Mouse (Mus musculus) left cerebral cortex, adult 6 months (tissue): ENCODE results near the gene Alg1. TPM values are rescaled to one million over a fixed set of nuclear protein-coding genes. Genes with fewer than 3 reads are reported as not detected.

Experiments
- long read RNA-seq, 2 experiments: library from polyadenylated mRNA; unstranded; transcript quantifications; one replicate each; pipeline ENCODE4 v2.0.0; 2019 to 2020
- polyA plus RNA-seq: library from polyadenylated mRNA; unstranded; fragments of <200 nt; fragmentation: Nextera tagmentation; gene quantifications from 2 replicates; pipeline ENCODE4 v1.2.3, GENCODE M21; 2021

Alg1 gene
- 33.8 and 39.6 TPM in 2 replicates for polyA plus RNA-seq
- long read RNA-seq, experiment 1, transcript Alg1-202 (13 exons, 1,755 nt) = major isoform, 156 of 204 reads
- long read RNA-seq, experiment 1, partial matches to known transcripts = 9 of 204 reads
- long read RNA-seq, experiment 1, other reads (novel, unspliced or antisense) = 39 of 204 reads
- long read RNA-seq, experiment 2, transcript Alg1-202 (13 exons, 1,755 nt) = major isoform, 47 of 65 reads
- long read RNA-seq, experiment 2, partial matches to known transcripts = 13 of 65 reads
- long read RNA-seq, experiment 2, other reads (novel, unspliced or antisense) = 5 of 65 reads

DNA sequence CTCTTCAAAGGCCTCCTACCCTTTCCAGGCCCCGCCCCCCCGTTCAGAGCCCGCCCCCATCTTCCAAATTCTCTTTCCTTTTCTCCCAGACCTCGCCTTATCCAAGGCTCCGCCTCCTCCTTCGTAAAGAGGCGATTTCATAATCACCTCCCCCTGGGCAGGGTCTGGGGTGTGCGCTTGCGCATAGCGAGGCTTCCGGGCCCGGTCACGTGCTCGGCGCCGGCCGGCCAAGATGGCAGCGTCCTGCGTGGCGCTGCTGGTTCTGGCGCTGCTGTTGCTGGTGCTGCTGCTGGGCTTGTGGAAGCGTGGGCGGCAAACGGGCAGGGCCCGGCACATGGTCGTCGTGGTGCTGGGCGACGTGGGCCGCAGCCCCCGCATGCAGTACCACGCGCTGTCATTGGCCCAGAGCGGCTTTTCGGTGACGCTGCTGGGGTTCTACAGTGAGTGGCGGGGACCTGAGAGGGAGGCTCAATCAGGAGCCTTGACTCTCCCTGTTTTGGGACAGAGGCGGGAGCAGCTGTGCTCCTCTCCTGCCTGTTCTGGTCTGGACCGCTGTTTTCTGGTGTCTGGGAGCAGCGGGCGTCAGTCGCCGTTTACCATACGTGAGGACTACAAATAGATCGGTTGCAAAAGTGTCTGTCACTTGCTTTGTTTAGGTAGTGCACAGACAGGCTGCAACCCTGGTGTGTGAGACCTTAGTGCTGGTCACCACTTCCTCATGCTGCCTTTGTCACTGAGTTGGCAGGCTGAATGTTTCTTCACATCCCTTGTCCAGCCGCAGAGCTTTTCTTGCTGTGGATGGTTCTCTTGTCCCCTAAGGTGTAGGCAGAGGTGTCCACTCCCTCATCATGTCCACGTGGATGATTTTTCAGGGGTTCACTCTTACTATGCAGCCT, at the start of gene Alg1:
TSS of gene Alg1 (plus strand) at position 204 of the 896 bp plus-strand sequence.

DNA sequence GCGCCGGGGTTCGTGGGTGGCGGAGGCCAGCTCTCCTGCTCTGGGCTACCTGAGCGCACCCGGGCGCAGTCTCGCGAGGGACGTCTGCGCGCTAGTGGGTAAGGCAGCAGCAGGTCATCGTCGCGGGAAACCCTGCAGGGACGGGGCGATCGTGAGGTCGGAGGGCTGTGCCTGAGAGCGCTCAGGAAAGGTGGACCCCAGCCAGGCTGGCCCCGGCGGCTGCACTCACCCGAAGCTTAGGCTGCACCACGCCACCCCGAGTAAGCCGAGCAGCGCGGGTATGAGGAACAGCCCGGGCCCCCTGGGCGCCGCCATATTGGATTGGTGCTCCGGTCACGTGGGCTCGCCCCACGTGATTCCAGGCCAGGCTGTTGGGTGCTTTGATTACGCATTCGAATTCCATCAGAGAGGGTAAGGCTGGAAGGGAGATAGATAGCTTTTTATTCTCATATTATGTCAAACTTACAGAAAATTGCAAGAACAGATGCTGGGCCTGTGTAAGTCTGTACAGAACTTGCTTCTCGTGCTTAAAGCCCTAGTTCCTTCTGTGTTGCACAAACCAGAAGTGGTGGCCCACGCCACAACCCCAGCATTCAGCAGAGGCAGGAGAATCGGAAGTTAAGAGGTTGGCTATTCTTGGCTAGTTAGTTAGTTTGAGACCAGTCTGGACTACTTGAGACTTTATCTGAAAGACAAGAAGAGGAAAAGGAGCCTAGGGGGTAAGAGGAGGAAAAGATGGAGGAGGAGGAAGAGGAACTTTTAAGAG, 29.6 kb upstream of the Alg1 start, which contains the start of gene Nagpa:
TSS of gene Nagpa (minus strand) at position 345 of the 766 bp plus-strand sequence.

DNA sequence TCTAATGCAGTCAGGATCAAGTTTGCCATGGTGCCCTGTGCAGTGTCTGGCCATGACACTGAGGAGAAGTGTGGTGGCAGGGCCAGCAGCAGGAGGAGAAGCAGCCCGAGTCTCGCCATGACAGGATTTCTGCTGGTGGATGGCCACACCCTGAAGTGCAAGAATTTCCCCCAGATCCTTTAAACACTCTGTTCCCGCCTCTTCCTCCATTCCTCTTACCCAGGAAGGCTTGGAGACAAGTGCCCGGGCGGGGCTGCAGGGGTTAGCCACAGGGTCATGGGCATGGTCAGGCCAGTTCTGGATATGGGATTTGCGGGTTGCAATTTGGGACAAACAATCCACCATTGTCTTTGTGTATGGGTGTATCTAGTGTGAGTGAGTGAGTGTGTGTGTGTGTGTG, 11.3 kb upstream of the Alg1 start, which contains the start of gene AU021092:
TSS of gene AU021092 (minus strand) at position 160 of the 400 bp plus-strand sequence.

DNA sequence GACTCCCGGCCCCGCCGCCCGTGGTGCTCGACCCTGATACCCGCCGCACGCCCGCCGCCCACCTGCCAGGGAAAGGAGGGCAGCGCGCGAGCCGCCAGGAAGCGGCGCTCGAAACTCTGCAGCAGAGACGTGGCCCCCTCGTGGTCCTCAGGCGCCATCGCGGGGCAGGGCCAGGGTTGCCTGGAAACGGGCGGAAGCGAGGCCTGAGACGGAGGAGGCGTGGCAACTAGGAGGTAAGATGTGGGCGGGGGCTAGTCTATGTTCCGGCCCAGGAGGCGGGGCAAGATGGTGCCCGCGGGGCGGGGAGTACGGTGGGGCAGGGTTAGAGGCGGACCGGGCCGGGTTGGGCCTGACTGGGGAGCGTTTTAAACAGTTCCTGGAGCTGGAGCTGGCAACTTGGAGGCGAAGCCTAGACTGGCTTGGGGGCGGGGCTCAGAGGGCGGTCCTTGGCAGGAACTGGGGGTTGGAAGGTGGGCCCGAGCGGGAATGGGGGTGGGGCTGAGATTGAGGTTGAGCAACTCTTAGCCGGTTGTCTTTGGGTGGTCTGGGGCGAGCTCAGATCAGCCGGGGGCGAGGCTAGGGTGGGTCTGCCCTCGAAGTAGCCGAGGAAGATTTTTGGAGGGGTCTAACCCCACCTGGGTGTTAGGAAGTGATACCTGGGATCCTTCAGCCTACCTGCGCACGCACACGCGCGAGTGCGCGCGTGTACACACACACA, 22.5 kb downstream of the Alg1 start, which contains the start of gene Eef2kmt:
TSS of gene Eef2kmt (minus strand) at position 205 of the 718 bp plus-strand sequence.

Other genes starting within 250 kb of the Alg1 start
- not detected in 2 replicates for gene Sept12, start 235.8 kb upstream of the Alg1 start, polyA plus RNA-seq
- gene Smim22, start 226.3 kb upstream of the Alg1 start, polyA plus RNA-seq = 0.89 and 1.0 TPM in 2 replicates
- gene Rogdi, start 220.1 kb upstream of the Alg1 start, polyA plus RNA-seq = 167 and 182 TPM in 2 replicates
- 69.1 and 69.7 TPM in 2 replicates for gene Glyr1, start 183.8 kb upstream of the Alg1 start, polyA plus RNA-seq
- gene Ubn1, start 183.6 kb upstream of the Alg1 start, polyA plus RNA-seq = 5.0 and 8.6 TPM in 2 replicates
- 0.06 and 0.11 TPM in 2 replicates for gene Ppl, start 101.2 kb upstream of the Alg1 start, polyA plus RNA-seq
- 0.70 and 0.94 TPM in 2 replicates for gene Sec14l5, start 86.5 kb upstream of the Alg1 start, polyA plus RNA-seq
- gene Nagpa, start 29.6 kb upstream of the Alg1 start, polyA plus RNA-seq = 11.9 and 16.7 TPM in 2 replicates
- 1.5 and 2.8 TPM in 2 replicates for gene AU021092, start 11.3 kb upstream of the Alg1 start, polyA plus RNA-seq
- 12.2 and 14.1 TPM in 2 replicates for gene Eef2kmt, start 22.4 kb downstream of the Alg1 start, polyA plus RNA-seq